Mouse (Mus musculus) forebrain, embryonic 15.5 days (tissue): ENCODE results near the gene Zfp991. TPM values are rescaled to one million over a fixed set of nuclear protein-coding genes. Genes with fewer than 3 reads are reported as not detected.
"Not testable (repeated sequence)": the region's sequence is repeated elsewhere in the genome, so short reads cannot be mapped to it uniquely, and the experiment has no call there.

ENCODE experiments used
- ATAC-seq: fragments of 200-750 bp; cut with Nextera tagmentation; replicated peaks from 2 replicates; pipeline ENCODE4 v1.8.0; 2017; ENCODE audit warnings: mild to moderate bottlenecking, moderate TSS enrichment, moderate library complexity
- H3K27ac ChIP-seq: fragments of 300-500 bp; sonication (generic); replicated peaks from 2 replicates; pipeline ENCODE4 v1.5.1; 2015; ENCODE audit warnings: mild to moderate bottlenecking, inconsistent platforms
- H3K27me3 ChIP-seq: fragments of 300-500 bp; sonication (generic); 2 replicates; pipeline ENCODE4 v1.6.1; 2015; ENCODE audit warnings: inconsistent platforms
- H3K36me3 ChIP-seq: fragments of 300-500 bp; sonication (generic); 2 replicates; pipeline ENCODE4 v1.6.1; 2015; ENCODE audit warnings: mild to moderate bottlenecking, inconsistent platforms
- H3K4me1 ChIP-seq: fragments of 300-500 bp; sonication (generic); 2 replicates; pipeline ENCODE4 v1.6.1; 2015; ENCODE audit warnings: inconsistent platforms
- H3K4me2 ChIP-seq: fragments of 300-500 bp; sonication (generic); replicated peaks from 2 replicates; pipeline ENCODE4 v1.6.1; 2015; ENCODE audit warnings: mild to moderate bottlenecking, inconsistent platforms
- H3K4me3 ChIP-seq: fragments of 300-500 bp; sonication (generic); 2 replicates; pipeline ENCODE4 v1.5.1; 2015; ENCODE audit warnings: mild to moderate bottlenecking, inconsistent platforms
- H3K9ac ChIP-seq: fragments of 300-500 bp; sonication (generic); replicated peaks from 2 replicates; pipeline ENCODE4 v1.6.1; 2015; ENCODE audit warnings: mild to moderate bottlenecking, inconsistent platforms
- H3K9me3 ChIP-seq: fragments of 300-500 bp; sonication (generic); 2 replicates; pipeline ENCODE4 v1.6.1; 2016; ENCODE audit warnings: inconsistent platforms
- WGBS: fragments of 180-500 bp; shearing (Covaris S2); methylation state at CpG from one replicate; pipeline ENCODE4 v1.1.7; 2015; ENCODE audit warnings: mixed read lengths; 5-methylcytosine and 5-hydroxymethylcytosine counted together
- polyA plus RNA-seq: library from polyadenylated mRNA; unstranded; fragments of >200 nt; fragmentation: Nextera tagmentation; extraction: Ambion mirVana; gene quantifications from 2 replicates; pipeline ENCODE4 v1.2.1, GENCODE M21; 2015

Gene Zfp991
- polyA plus RNA-seq, 1 experiment from 2014 or later, result 4.7 TPM

GRCm38 (mm10) chr4:147128152-147128551 lies 3.7 kb upstream of the Zfp991 start:
- H3K36me3 ChIP-seq, result not testable (repeated sequence)

GRCm38 (mm10) chr4:147133596-147133995 lies 1.8 kb downstream of the Zfp991 start:
- H3K4me2 ChIP-seq, H3K36me3 ChIP-seq, H3K27me3 ChIP-seq, H3K4me1 ChIP-seq, H3K4me3 ChIP-seq, H3K9ac ChIP-seq, H3K9me3 ChIP-seq, H3K27ac ChIP-seq, ATAC-seq: not testable (repeated sequence)
- 49% methylated on average over 2 of the region's 2 CpGs for WGBS

More at GRCm38 (mm10) chr4:147128152-147128551, 3.7 kb upstream of the Zfp991 start:
- not testable (repeated sequence) for H3K27me3 ChIP-seq, H3K27ac ChIP-seq, H3K4me2 ChIP-seq, H3K4me3 ChIP-seq, H3K4me1 ChIP-seq, ATAC-seq, H3K9ac ChIP-seq
- H3K9me3 ChIP-seq, result peaks cover 25% of the 10 kb centered on the region

GRCm38 (mm10) chr4:147141757-147142156 lies 9.9 kb downstream of the Zfp991 start:
- H3K4me1 ChIP-seq, ATAC-seq, H3K4me2 ChIP-seq, H3K4me3 ChIP-seq, H3K27ac ChIP-seq, H3K9me3 ChIP-seq, H3K36me3 ChIP-seq, H3K27me3 ChIP-seq, H3K9ac ChIP-seq: not testable (repeated sequence)
- 77% methylated on average over 4 of the region's 4 CpGs for WGBS

- ATAC-seq, H3K4me1 ChIP-seq: not testable (repeated sequence)
- WGBS, result 92% methylated on average over 2 of the region's 2 CpGs
Measured at GRCm38 (mm10) chr4:147165282-147165681, 33.4 kb downstream of the Zfp991 start.

GRCm38 (mm10) chr4:147170547-147170946 lies 38.7 kb downstream of the Zfp991 start:
- H3K9me3 ChIP-seq, H3K9ac ChIP-seq, H3K4me3 ChIP-seq, H3K27ac ChIP-seq, ATAC-seq, H3K36me3 ChIP-seq, H3K27me3 ChIP-seq, H3K4me1 ChIP-seq, H3K4me2 ChIP-seq: not testable (repeated sequence)
- WGBS, result 91% methylated on average over 2 of the region's 2 CpGs

More at GRCm38 (mm10) chr4:147165282-147165681, 33.4 kb downstream of the Zfp991 start:
- H3K4me3 ChIP-seq, H3K27me3 ChIP-seq, H3K27ac ChIP-seq, H3K36me3 ChIP-seq, H3K4me2 ChIP-seq, H3K9me3 ChIP-seq, H3K9ac ChIP-seq: not testable (repeated sequence)

GRCm38 (mm10) chr4:147171557-147171956 lies 39.7 kb downstream of the Zfp991 start:
- not testable (repeated sequence) for H3K4me1 ChIP-seq, H3K4me3 ChIP-seq, ATAC-seq, H3K4me2 ChIP-seq, H3K9me3 ChIP-seq, H3K27me3 ChIP-seq, H3K9ac ChIP-seq, H3K27ac ChIP-seq, H3K36me3 ChIP-seq
- WGBS, result 50% methylated on average over 1 of the region's 4 CpGs

- ATAC-seq, H3K4me2 ChIP-seq, H3K9me3 ChIP-seq, H3K9ac ChIP-seq, H3K4me3 ChIP-seq, H3K27ac ChIP-seq, H3K4me1 ChIP-seq, H3K36me3 ChIP-seq, H3K27me3 ChIP-seq: not testable (repeated sequence)
- 91% methylated on average over 11 of the region's 12 CpGs for WGBS
Measured at GRCm38 (mm10) chr4:147176279-147176880, 44.5 kb downstream of the Zfp991 start.

GRCm38 (mm10) chr4:147181141-147181685 lies 49.4 kb downstream of the Zfp991 start:
- not testable (repeated sequence) for H3K36me3 ChIP-seq, H3K27me3 ChIP-seq, H3K4me2 ChIP-seq, H3K9me3 ChIP-seq, H3K4me3 ChIP-seq, H3K9ac ChIP-seq, H3K4me1 ChIP-seq, H3K27ac ChIP-seq, ATAC-seq
- WGBS, result 94% methylated on average over 8 of the region's 8 CpGs

GRCm38 (mm10) chr4:147181969-147182705 lies 50.3 kb downstream of the Zfp991 start:
- not testable (repeated sequence) for H3K9ac ChIP-seq, H3K4me3 ChIP-seq, H3K4me2 ChIP-seq, H3K27ac ChIP-seq, H3K27me3 ChIP-seq, H3K4me1 ChIP-seq, H3K9me3 ChIP-seq, H3K36me3 ChIP-seq
- ATAC-seq, result 0 out of 2 replicates have a peak, but pooled peaks have one; percentile 41
- no CpG with 5 or more reads among the region's 13 CpGs for WGBS

GRCm38 (mm10) chr4:147186824-147187223 lies 55.0 kb downstream of the Zfp991 start:
- 84% methylated on average over 1 of the region's 1 CpGs for WGBS
- H3K9me3 ChIP-seq, result peaks cover 10% of the 10 kb centered on the region
- H3K27ac ChIP-seq, H3K27me3 ChIP-seq, H3K4me2 ChIP-seq, H3K36me3 ChIP-seq, H3K4me1 ChIP-seq, H3K9ac ChIP-seq, H3K4me3 ChIP-seq: not testable (repeated sequence)
- ATAC-seq, result peak; percentile 46; the same call in 1 of the 2 replicates

GRCm38 (mm10) chr4:147187283-147187965 lies 55.6 kb downstream of the Zfp991 start:
- peaks cover 10% of the 10 kb centered on the region for H3K9me3 ChIP-seq
- not testable (repeated sequence) for H3K27me3 ChIP-seq, H3K9ac ChIP-seq, H3K4me1 ChIP-seq, H3K36me3 ChIP-seq, H3K4me2 ChIP-seq, H3K27ac ChIP-seq, H3K4me3 ChIP-seq
- ATAC-seq, result peak; percentile 41; the same call in 1 of the 2 replicates
- 75% methylated on average over 70 of the region's 71 CpGs for WGBS

GRCm38 (mm10) chr4:147195186-147195585 lies 63.3 kb downstream of the Zfp991 start:
- not testable (repeated sequence) for H3K9ac ChIP-seq, H3K4me3 ChIP-seq, H3K27ac ChIP-seq, H3K9me3 ChIP-seq, H3K4me1 ChIP-seq, H3K4me2 ChIP-seq, H3K36me3 ChIP-seq, H3K27me3 ChIP-seq, ATAC-seq
- 77% methylated on average over 8 of the region's 9 CpGs for WGBS
